Mouse (Mus musculus) limb, embryonic 13.5 days (tissue): ENCODE measurements around the gene Mpo. TPM values are rescaled to one million over a fixed set of nuclear protein-coding genes. Genes with fewer than 3 reads are reported as not detected.

Source experiments
- ATAC-seq: fragments of 200-750 bp; cut with Nextera tagmentation; 2 replicates; pipeline ENCODE4 v1.8.0; 2017; ENCODE audit warnings: low read depth, moderate number of reproducible peaks, moderate TSS enrichment; ENCODE audit not compliant: low FRiP score
- H3K27ac ChIP-seq: fragments of 300-500 bp; sonication (generic); 2 replicates; pipeline ENCODE4 v1.5.1; 2015; ENCODE audit warnings: inconsistent platforms, mild to moderate bottlenecking, moderate library complexity
- H3K27me3 ChIP-seq: fragments of 300-500 bp; sonication (generic); 2 replicates; pipeline ENCODE4 v1.6.1; 2015; ENCODE audit warnings: mild to moderate bottlenecking, inconsistent platforms
- H3K36me3 ChIP-seq: fragments of 300-500 bp; sonication (generic); 2 replicates; pipeline ENCODE4 v1.6.1; 2015; ENCODE audit warnings: inconsistent platforms, mild to moderate bottlenecking, moderate library complexity
- H3K4me1 ChIP-seq: fragments of 300-500 bp; sonication (generic); 2 replicates; pipeline ENCODE4 v1.6.1; 2015; ENCODE audit warnings: inconsistent platforms
- H3K4me2 ChIP-seq: fragments of 300-500 bp; sonication (generic); replicated peaks from 2 replicates; pipeline ENCODE4 v1.6.1; 2015; ENCODE audit warnings: inconsistent platforms, mild to moderate bottlenecking, moderate library complexity
- H3K4me3 ChIP-seq: fragments of 300-500 bp; sonication (generic); 2 replicates; pipeline ENCODE4 v1.5.1; 2015; ENCODE audit warnings: moderate library complexity, mild to moderate bottlenecking, inconsistent platforms
- H3K9ac ChIP-seq: fragments of 300-500 bp; sonication (generic); 2 replicates; pipeline ENCODE4 v1.6.1; 2015; ENCODE audit warnings: mild to moderate bottlenecking, inconsistent platforms
- H3K9me3 ChIP-seq: fragments of 300-500 bp; sonication (generic); 2 replicates; pipeline ENCODE4 v1.6.1; 2016; ENCODE audit warnings: inconsistent platforms
- WGBS: fragments of 180-500 bp; shearing (Covaris S2); methylation state at CpG from one replicate; pipeline ENCODE4 v1.1.7; 2015; 5-methylcytosine and 5-hydroxymethylcytosine counted together
- polyA plus RNA-seq: library from polyadenylated mRNA; unstranded; fragments of >200 nt; fragmentation: Nextera tagmentation; extraction: Ambion mirVana; gene quantifications from 2 replicates; pipeline ENCODE4 v1.2.1, GENCODE M21; 2015

The Mpo gene
- polyA plus RNA-seq, 1 experiment from 2014 or later = 1.0 TPM

DNA sequence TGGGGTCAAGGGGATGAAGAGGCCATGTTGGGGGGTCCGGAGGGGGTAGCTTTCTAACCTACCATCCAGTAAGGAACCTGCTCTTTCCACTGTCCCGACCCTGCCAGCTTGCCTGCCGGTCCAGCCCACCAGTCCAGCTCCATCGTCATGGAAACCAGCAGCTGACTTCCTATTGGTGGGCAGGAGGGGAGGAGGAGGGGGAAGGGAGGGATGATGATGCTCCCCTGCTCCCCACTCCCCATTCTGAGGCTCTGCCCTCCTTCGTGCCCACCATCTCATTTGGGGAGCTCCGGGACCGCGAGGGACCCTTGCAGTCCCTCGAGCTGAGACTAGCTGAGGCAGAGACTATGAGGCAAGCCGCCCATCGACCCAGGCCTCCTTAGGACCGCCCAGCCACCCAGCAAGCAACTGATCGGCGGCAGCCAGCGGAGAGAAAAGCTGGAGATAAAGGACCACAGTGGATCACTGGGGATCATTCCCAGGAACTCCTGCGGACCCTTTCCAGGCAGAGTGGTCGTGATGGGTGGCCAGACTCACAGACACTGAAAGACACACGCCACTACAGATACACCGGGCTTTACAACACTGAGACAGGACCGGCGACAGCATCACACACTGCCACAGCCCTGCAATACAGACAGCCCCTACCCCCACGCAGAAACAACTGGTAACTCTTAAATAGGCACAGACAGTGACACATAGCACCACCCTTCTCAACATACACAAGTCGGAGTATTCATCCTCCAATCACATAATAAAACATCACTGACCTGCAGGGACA lies 32.9 kb upstream of the Mpo start, which contains the start of gene Tspoap1:
Tspoap1 (plus strand) TSS at position 241 of the 781 bp plus-strand sequence.
- no peaks in the 10 kb centered on the region for H3K36me3 ChIP-seq
- 8% methylated on average over 23 of the region's 23 CpGs for WGBS
- H3K4me3 ChIP-seq = 0 out of 2 replicates have a peak within 1 kb of the TSS, but pooled peaks have one; percentile 7
- H3K27ac ChIP-seq = no peak within 1 kb of the TSS
- peak within 1 kb of the TSS; percentile 30; the same call in 1 of the 2 replicates for H3K4me2 ChIP-seq
- H3K4me1 ChIP-seq = peaks cover 25% of the 10 kb centered on the region
- H3K27me3 ChIP-seq = peaks cover 72% of the 10 kb centered on the region
- no peaks in the 10 kb centered on the region for H3K9me3 ChIP-seq
- H3K9ac ChIP-seq = 0 out of 2 replicates have a peak within 1 kb of the TSS, but pooled peaks have one; percentile 13
- ATAC-seq = no peak

DNA sequence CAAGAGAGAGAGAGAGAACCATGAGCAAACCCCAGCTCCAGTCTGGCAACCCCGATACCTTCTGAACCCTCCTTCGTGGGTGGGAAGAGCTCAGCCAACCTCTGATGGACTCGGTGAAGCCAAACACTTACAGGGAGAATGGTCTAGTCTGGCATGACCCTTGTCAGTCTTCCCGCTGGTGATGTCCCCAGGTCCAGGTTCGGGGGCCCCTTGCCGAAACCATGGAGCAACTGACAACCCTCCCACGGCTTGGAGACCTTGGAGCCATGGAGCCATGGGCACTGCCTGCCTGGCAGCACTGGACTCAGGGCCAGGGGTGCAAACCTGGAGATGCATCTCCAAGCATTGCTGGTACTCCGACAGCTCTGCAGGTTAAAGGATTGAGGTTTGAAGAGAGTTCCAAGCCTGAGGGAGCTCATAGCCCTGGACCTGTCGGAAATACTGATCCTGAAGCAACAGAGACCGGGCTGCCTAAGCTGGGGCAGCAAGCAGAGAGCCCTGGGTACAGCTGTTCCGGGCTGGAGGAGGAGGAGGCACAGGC lies 32.1 kb upstream of the Mpo start:
- Histone ChIP-seq H3K27ac (no peak overlapping the region), H3K36me3 (no peaks in the 10 kb centered on the region), H3K27me3 (peaks cover 79% of the 10 kb centered on the region), H3K4me2 (no peak overlapping the region), H3K9ac (no peak overlapping the region), H3K9me3 (no peaks in the 10 kb centered on the region), H3K4me3 (no peak overlapping the region), H3K4me1 (peaks cover 25% of the 10 kb centered on the region)
- 66% methylated on average over 11 of the region's 11 CpGs for whole genome bisulfite sequencing
- ATAC-seq = no peak

DNA sequence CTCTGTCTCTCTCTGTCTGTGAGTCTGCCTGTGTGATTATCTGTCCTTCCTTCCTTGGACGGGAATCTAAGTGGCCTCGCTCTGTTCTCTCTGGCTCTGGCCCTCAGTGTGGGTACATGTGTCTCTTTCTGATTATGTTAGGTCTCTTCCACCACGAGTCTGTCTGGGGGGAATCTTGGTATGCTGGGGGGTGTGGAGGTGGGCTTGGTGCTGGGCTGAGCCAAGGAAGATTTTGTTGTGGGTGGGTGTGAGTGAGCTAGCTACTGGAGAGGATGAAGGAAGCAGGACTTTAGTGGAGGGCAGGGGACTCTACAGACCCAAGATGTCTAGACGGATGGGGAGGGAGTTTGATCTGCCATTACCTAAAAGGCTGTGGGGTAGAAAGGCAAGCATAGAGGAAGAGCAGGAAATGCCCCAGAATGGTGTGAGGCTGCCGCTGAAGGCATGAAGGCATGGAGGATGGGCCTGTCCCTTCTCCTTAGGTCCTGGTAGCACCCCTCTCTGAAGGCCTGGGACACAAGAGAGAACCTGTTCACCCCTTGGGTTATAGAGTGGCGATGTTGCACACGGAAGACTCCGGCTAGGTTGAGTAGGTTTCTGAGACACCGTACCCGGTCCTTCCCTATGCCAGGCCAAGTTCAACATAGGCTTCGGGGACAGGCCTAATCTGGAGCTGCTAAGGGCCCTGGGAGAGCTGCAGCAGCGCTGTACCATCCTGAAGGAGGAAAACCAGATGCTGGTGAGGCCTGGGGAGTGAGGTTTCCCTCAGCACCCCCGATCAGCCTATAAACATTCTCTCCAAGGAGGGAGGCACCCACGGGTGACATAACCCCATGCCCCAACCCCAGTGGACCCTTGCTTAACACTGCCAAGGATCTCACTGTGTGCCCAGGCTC lies 31.3 kb upstream of the Mpo start:
- Histone ChIP-seq H3K9me3 (no peaks in the 10 kb centered on the region), H3K4me1 (peaks cover 25% of the 10 kb centered on the region), H3K9ac (no peak overlapping the region), H3K4me2 (no peak overlapping the region), H3K27ac (no peak overlapping the region), H3K27me3 (peaks cover 87% of the 10 kb centered on the region), H3K4me3 (no peak overlapping the region), H3K36me3 (no peaks in the 10 kb centered on the region)
- no peak for ATAC-seq
- 76% methylated on average over 14 of the region's 14 CpGs for WGBS

DNA sequence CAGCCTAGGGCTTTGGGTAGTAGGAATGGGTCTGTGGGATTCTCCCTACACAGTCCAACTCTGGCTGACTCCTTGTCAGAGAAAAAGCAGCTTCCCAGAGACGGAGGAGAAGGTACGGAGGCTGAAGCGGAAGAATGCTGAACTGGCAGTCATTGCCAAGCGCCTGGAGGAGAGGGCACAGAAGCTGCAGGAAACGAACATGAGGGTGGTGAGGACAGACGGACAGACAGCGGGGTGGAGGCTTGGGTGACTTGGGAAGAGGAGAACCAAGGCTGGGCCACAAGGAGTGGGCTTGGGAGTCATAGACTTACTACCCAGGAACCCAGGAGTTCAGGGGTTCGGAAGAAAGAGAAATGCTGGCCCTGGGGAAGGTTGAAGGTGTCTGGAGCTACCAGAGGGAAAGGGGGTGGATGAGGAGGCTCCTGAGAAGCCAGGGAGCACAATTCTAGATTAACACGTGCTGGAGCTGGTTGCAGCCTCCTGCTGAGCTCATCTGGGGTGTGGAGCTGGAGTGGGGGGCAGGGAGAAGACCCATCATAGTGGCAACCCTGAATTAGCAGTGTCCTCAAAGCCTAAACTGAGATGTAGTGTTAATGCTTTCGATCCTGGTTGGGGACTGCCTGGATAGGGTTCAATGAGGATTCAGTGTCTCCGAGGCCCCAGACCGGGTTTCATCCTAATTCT lies 30.5 kb upstream of the Mpo start:
- H3K4me1 ChIP-seq = peaks cover 25% of the 10 kb centered on the region
- 0 out of 2 replicates have a peak overlapping the region, but pooled peaks have one; percentile 75 for H3K9ac ChIP-seq
- no peak overlapping the region for H3K27ac ChIP-seq
- WGBS = 46% methylated on average over 12 of the region's 12 CpGs
- H3K4me2 ChIP-seq = peak overlapping the region; percentile 98
- H3K9me3 ChIP-seq = no peaks in the 10 kb centered on the region
- H3K36me3 ChIP-seq = no peaks in the 10 kb centered on the region
- no peak for ATAC-seq
- H3K4me3 ChIP-seq = peak overlapping the region; percentile 55; the same call in 1 of the 2 replicates
- H3K27me3 ChIP-seq = peaks cover 95% of the 10 kb centered on the region

DNA sequence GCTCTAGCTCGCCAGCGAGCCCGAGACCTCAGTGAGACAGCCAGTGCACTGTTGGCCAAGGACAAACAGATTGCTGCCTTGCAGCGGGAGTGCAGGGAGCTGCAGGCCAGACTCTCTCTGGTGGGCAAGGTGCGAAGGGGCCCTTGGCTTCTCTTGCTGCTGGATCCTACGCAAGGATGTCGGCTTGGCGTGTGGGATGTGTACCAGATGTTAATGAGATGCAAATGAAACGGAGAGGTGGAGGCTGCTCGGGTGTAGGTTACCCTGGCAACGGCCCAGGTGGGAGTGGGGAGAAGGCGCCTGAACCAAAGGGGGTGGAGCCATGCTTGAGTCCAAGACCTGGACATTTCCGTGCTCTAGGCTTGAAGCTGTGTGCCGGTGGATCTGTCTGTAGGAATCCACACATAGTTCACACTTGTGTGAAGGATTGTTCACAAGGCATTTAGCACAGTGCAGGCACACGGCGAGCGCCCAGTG lies 29.8 kb upstream of the Mpo start:
- Histone ChIP-seq H3K27me3 (peaks cover 97% of the 10 kb centered on the region), H3K9ac (peak overlapping the region; percentile 75; the same call in 1 of the 2 replicates), H3K36me3 (no peaks in the 10 kb centered on the region), H3K27ac (no peak overlapping the region), H3K9me3 (no peaks in the 10 kb centered on the region), H3K4me2 (peak overlapping the region; percentile 98), H3K4me1 (peaks cover 25% of the 10 kb centered on the region), H3K4me3 (peak overlapping the region; percentile 55)
- peak; percentile 60; the same call in 1 of the 2 replicates for ATAC-seq
- 2% methylated on average over 17 of the region's 17 CpGs for WGBS

DNA sequence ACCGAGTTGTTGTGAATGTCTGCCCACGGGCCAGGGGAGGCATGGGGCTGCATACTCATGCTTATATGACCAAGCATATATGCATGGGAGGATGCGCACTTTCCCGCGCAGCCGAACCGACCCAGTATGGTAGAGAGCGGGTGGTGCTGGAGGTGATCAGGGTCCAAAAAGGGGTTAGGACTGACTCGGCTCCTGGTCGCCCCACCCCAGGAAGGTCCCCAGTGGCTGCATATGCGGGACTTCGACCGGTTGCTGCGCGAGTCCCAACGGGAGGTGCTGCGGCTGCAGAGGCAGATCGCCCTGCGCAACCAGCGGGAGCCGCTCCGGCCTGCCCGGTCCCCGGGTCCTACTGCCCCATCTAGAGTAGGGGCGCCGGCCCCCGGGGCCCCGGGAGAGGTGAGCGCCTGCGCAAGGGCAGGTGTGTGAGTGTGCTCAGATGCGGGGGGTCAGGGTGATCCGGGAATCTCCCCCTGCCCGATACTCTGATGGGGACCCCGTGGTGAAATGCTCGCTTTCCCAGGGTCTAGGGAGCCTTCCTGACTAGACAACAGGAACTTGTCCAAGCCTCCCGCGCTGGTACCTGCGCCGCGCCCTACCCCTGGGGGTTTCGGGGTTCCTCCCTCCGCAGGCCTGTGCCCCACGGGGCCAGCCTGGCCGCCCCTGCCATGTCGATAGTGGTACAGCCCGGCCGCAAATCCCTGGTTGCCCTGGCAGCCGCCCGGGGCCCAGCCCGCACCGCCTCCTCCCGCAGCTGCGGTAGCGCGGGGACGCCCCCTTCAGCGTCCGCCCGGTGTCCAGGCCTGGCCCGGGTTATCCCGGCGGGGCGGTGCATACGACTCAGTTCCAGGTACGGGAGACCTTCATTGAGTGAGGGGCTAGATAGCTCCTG lies 29.1 kb upstream of the Mpo start:
- Histone ChIP-seq H3K4me2 (peak overlapping the region; percentile 98), H3K27me3 (peaks cover 93% of the 10 kb centered on the region), H3K9ac (peak overlapping the region; percentile 75), H3K36me3 (no peaks in the 10 kb centered on the region), H3K4me3 (peak overlapping the region; percentile 55), H3K27ac (no peak overlapping the region), H3K4me1 (peaks cover 25% of the 10 kb centered on the region), H3K9me3 (no peaks in the 10 kb centered on the region)
- peak; percentile 20; the same call in 1 of the 2 replicates for ATAC-seq
- WGBS = 1% methylated on average over 64 of the region's 65 CpGs

DNA sequence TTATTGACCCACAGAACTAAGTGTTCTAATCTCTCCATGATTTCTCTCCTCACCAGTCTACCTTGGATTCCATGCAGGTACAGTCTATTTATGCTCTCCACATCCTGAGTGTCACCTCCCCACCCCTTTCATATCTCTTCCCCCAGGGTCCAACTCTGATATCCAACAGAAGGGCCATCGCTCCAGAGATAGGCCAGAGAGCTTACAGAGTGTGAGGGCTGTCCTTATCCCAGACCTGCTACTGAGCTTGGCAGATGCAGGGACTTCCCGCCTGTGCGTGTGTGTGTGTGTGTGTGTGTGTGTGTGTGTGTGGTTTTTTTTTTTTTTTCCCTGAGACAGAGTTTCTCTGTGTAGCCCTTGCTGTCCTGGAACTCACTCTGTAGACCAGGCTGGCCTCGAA lies 24.6 kb upstream of the Mpo start:
- H3K9ac ChIP-seq = no peak overlapping the region
- H3K4me3 ChIP-seq = no peak overlapping the region
- no peaks in the 10 kb centered on the region for H3K36me3 ChIP-seq
- no peak overlapping the region for H3K27ac ChIP-seq
- no peak for ATAC-seq
- peaks cover 48% of the 10 kb centered on the region for H3K27me3 ChIP-seq
- no peak overlapping the region for H3K4me2 ChIP-seq
- peaks cover 13% of the 10 kb centered on the region for H3K4me1 ChIP-seq
- H3K9me3 ChIP-seq = no peaks in the 10 kb centered on the region
- 92% methylated on average over 4 of the region's 4 CpGs for WGBS

DNA sequence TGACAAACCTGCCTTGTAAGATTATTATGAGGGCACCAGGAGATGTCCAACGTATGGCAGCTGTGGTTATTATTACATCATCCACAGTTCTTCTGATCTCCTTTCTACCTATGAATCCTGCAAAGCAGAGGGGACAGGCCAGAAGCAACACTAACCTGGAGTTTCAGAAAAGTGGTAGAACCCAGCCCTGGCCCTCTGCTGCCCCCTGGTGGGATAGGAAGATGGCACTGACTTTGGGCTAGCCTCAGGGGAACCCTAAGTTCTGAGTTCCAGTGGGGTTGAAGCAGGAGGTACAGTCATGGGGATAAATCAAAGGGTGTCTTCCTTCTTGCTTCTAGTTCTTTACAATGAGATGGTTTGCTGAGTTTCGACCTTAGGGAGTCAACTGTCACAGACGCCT lies 22.4 kb upstream of the Mpo start:
- ATAC-seq = no peak
- no peak overlapping the region for H3K4me2 ChIP-seq
- H3K4me3 ChIP-seq = no peak overlapping the region
- H3K27me3 ChIP-seq = peaks cover 25% of the 10 kb centered on the region
- H3K27ac ChIP-seq = no peak overlapping the region
- 52% methylated on average over 3 of the region's 3 CpGs for WGBS
- no peaks in the 10 kb centered on the region for H3K9me3 ChIP-seq
- H3K9ac ChIP-seq = no peak overlapping the region
- H3K36me3 ChIP-seq = no peaks in the 10 kb centered on the region
- no peaks in the 10 kb centered on the region for H3K4me1 ChIP-seq

DNA sequence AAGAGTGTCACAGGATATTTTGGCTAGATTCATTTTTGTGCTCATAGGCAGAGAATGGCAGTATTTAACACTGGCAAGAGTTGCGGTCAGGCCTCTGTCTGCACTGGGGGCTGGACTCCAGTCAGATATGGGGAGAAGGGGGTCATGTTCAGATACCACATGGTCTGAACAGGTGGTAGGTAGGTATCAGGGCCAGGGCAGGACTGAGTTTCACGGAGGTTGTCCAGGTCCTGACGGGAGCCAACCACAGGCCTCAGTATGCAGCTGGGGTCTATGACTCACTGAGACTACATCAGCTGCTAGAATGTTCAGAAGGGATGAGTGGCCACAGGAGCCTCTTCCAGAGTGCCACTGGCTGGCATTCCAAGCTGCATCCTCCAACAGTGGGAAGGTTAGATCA lies 21.0 kb upstream of the Mpo start:
- Histone ChIP-seq H3K4me3 (no peak overlapping the region), H3K27me3 (peaks cover 12% of the 10 kb centered on the region), H3K27ac (no peak overlapping the region), H3K4me1 (no peaks in the 10 kb centered on the region; the same call in 1 of the 2 replicates), H3K9me3 (no peaks in the 10 kb centered on the region), H3K4me2 (no peak overlapping the region), H3K36me3 (no peaks in the 10 kb centered on the region), H3K9ac (no peak overlapping the region)
- no peak for ATAC-seq
- 88% methylated on average over 3 of the region's 3 CpGs for WGBS

DNA sequence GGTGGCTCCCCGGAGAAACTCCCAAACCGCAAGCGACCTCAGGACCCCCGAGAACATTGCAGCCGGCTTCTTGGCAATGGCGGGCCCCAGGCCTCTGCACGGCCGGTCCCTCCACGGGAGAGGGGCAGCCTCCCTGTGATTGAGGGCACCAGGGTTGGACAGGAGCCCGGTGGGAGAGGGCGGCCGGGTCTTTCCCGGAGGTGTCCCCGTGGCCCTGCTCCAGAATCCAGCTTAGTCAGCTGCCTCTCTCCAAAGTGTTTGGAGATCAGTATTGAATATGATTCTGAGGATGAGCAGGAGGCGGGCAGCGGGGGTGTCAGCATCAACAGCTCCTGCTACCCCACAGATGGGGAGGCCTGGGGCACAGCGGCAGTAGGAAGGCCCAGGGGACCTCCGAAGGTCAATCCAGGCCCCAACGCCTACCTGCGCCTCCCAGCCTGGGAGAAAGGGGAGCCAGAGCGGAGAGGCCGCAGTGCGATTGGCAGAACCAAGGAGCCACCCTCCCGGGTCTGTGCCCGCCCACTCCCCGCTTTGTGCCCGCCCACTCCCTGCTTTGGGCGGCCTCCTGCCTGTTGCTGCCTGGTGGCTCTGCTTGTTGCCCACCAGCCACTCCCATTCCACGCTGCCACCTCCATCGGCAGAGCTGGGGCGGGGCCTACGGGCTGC lies 15.1 kb upstream of the Mpo start:
- whole genome bisulfite sequencing = 9% methylated on average over 32 of the region's 32 CpGs
- Histone ChIP-seq H3K4me2 (peak overlapping the region; percentile 78), H3K4me3 (peak overlapping the region; percentile 46), H3K27ac (no peak overlapping the region), H3K27me3 (no peaks in the 10 kb centered on the region), H3K36me3 (no peaks in the 10 kb centered on the region), H3K9ac (peak overlapping the region; percentile 74), H3K4me1 (peaks cover 18% of the 10 kb centered on the region), H3K9me3 (no peaks in the 10 kb centered on the region)
- peak; percentile 93 for ATAC-seq
